Mouse (Mus musculus) forebrain, embryonic 11.5 days (tissue): ENCODE data around the gene Cntnap2. TPM values are rescaled to one million over a fixed set of nuclear protein-coding genes. Genes with fewer than 3 reads are reported as not detected.

Experiments used
- ATAC-seq: fragments of 200-750 bp; cut with Nextera tagmentation; replicated peaks from 2 replicates; pipeline ENCODE4 v1.8.0; 2017; ENCODE audit warnings: moderate TSS enrichment; ENCODE audit not compliant: low FRiP score
- DNase-seq: peaks from one replicate; pipeline ENCODE4 v3.0.0-alpha.2; 2017; ENCODE audit warnings: low spot score
- H3K27ac ChIP-seq: fragments of 300-500 bp; sonication (generic); 2 replicates; pipeline ENCODE4 v1.5.1; 2014; ENCODE audit warnings: low read depth, low read length
- H3K27me3 ChIP-seq: fragments of 300-500 bp; sonication (generic); 2 replicates; pipeline ENCODE4 v1.6.1; 2014; ENCODE audit warnings: mild to moderate bottlenecking, low read length, mixed read lengths; ENCODE audit not compliant: control insufficient read depth, insufficient read depth
- H3K36me3 ChIP-seq: fragments of 300-500 bp; sonication (generic); 2 replicates; pipeline ENCODE4 v1.6.1; 2014; ENCODE audit warnings: mild to moderate bottlenecking, low read length, moderate library complexity, mixed read lengths; ENCODE audit not compliant: control insufficient read depth, insufficient read depth
- H3K4me1 ChIP-seq: fragments of 300-500 bp; sonication (generic); replicated peaks from 2 replicates; pipeline ENCODE4 v1.6.1; 2014; ENCODE audit warnings: low read length, mixed read lengths; ENCODE audit not compliant: control insufficient read depth, insufficient read depth
- H3K4me2 ChIP-seq: fragments of 300-500 bp; sonication (generic); 2 replicates; pipeline ENCODE4 v1.6.1; 2014; ENCODE audit warnings: low read depth, mild to moderate bottlenecking, low read length, moderate library complexity, mixed read lengths; ENCODE audit not compliant: severe bottlenecking
- H3K4me3 ChIP-seq: fragments of 300-500 bp; sonication (generic); 2 replicates; pipeline ENCODE4 v1.5.1; 2014; ENCODE audit warnings: low read depth, low read length
- H3K9ac ChIP-seq: fragments of 300-500 bp; sonication (generic); 2 replicates; pipeline ENCODE4 v1.6.1; 2014; ENCODE audit warnings: low read length
- H3K9me3 ChIP-seq: fragments of 300-500 bp; sonication (generic); 2 replicates; pipeline ENCODE4 v1.6.1; 2016; ENCODE audit warnings: low read length, mixed read lengths; ENCODE audit not compliant: control insufficient read depth
- WGBS: fragments of 180-500 bp; shearing (Covaris S2); extraction: QIAGEN DNeasy Blood & Tissue Kit; methylation state at CpG from one replicate; pipeline ENCODE4 v1.1.7; 2014; 5-methylcytosine and 5-hydroxymethylcytosine counted together
- polyA plus RNA-seq: library from polyadenylated mRNA; unstranded; fragments of >200 nt; fragmentation: Nextera tagmentation; extraction: Ambion mirVana; gene quantifications from 2 replicates; pipeline ENCODE4 v1.2.1, GENCODE M21; 2014

Cntnap2 gene
- polyA plus RNA-seq, 1 experiment from 2014 or later, result 69.6 TPM

- peak; percentile 44; the same call in 1 of the 2 replicates for ATAC-seq
Measured at GRCm38 (mm10) chr6:46612872-46613271, 1553.7 kb downstream of the Cntnap2 start.

DNA sequence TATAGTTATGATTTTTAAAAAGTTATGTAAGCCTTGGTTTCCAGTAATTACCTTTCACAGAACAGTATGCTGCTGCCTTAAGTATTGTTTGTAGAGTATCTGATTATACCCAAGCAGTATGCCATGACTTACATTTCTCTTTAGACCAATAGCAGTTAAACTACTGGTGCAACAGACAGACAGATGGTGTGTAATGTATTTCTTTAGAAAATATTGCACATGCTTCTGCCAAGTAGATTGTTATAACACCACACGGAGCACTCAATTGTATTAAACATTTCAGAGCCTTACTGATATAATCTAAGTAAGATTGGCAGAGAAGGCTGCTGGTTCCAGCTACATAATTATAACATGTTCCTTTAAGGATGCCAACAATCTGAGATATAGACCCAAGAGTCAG lies 1609.9 kb downstream of the Cntnap2 start:
- Histone ChIP-seq H3K27ac (no peak overlapping the region), H3K4me1 (no peaks in the 10 kb centered on the region), H3K4me3 (no peak overlapping the region), H3K4me2 (no peak overlapping the region), H3K9me3 (no peaks in the 10 kb centered on the region), H3K27me3 (no peaks in the 10 kb centered on the region), H3K36me3 (no peaks in the 10 kb centered on the region), H3K9ac (no peak overlapping the region)
- WGBS, result 82% methylated on average over 1 of the region's 1 CpGs
- DNase-seq (no peak), ATAC-seq (no peak)

More at GRCm38 (mm10) chr6:46612872-46613271, 1553.7 kb downstream of the Cntnap2 start:
- WGBS, result 82% methylated on average over 3 of the region's 3 CpGs
- no peak for DNase-seq
- Histone ChIP-seq H3K4me3 (no peak overlapping the region), H3K27ac (no peak overlapping the region), H3K4me1 (no peaks in the 10 kb centered on the region), H3K9ac (no peak overlapping the region), H3K9me3 (no peaks in the 10 kb centered on the region), H3K27me3 (no peaks in the 10 kb centered on the region), H3K36me3 (no peaks in the 10 kb centered on the region), H3K4me2 (no peak overlapping the region)

DNA sequence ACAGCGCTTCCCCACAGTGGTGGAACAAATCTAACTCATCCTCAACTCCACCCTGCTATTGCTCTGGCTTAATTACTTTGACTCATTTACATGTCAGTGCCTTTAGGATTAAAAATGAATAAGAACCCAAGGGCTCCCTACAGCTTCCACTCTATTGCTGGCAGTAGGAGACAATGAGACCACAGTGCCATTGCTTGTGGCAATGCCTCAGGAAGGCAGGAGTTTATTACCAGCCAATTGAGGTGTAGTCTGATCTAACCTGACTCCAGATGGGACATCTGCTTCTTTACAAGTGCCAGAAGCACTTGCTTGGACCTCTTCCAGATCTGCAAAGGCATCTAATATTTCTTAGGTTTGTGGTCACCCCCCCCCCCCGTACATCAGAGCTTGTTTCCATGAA lies 1615.9 kb downstream of the Cntnap2 start:
- 91% methylated on average over 2 of the region's 2 CpGs for WGBS
- H3K27me3 ChIP-seq, result no peaks in the 10 kb centered on the region
- no peak for DNase-seq

DNA sequence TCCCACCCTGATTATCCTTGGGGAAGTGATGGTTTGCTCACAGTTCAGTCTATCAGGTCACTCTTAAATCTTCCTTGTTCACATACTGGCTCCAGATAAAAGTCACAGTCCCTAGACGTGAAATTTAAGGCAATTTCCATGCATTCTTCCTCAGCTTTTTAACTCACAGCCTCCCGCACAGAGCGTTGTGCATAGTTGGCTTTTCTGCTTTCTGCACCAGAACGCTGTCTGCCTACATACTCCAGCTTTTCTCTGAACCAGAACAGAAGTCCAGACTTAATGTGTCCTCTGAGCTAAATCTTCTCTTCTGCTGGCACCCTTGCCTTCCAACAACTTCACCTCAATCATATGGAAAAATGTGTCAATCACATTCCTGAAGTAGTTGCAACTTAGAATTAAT lies 1616.5 kb downstream of the Cntnap2 start:
- H3K9ac ChIP-seq, result no peak overlapping the region
- H3K36me3 ChIP-seq, result no peaks in the 10 kb centered on the region
- no peak for ATAC-seq
- no peaks in the 10 kb centered on the region for H3K9me3 ChIP-seq
- H3K4me3 ChIP-seq, result no peak overlapping the region
- no peaks in the 10 kb centered on the region for H3K4me1 ChIP-seq
- 90% methylated on average over 4 of the region's 4 CpGs for WGBS
- H3K27ac ChIP-seq, result no peak overlapping the region
- no peak overlapping the region for H3K4me2 ChIP-seq
- H3K27me3 ChIP-seq, result no peaks in the 10 kb centered on the region
- DNase-seq, result no peak

More for the DNA sequence above, 1615.9 kb downstream of the Cntnap2 start:
- Histone ChIP-seq H3K4me1 (no peaks in the 10 kb centered on the region), H3K9ac (no peak overlapping the region), H3K9me3 (no peaks in the 10 kb centered on the region), H3K4me2 (no peak overlapping the region), H3K27ac (no peak overlapping the region), H3K36me3 (no peaks in the 10 kb centered on the region), H3K4me3 (no peak overlapping the region)
- ATAC-seq, result no peak

DNA sequence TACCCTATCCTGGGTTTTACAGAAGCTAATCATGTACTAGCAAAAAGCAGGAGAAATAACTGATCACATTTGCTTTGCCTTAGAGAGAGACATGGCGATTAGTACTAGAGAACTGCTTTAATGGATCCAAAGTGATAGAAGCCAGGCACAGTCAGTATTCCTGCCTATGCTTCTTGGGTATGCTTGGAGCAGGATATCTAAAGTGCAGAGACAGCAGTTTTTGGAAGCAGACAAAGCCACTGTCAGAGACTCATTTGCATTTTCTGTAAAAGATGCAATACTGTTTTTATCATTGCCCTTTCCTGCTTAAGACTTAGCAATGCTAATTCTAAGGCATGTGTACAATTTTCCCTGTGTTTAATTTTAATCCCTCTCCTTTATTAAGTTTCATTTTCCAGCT lies 1637.0 kb downstream of the Cntnap2 start:
- H3K36me3 ChIP-seq, result no peaks in the 10 kb centered on the region
- WGBS, result 93% methylated on average over 1 of the region's 1 CpGs
- H3K4me2 ChIP-seq, result no peak overlapping the region
- no peak overlapping the region for H3K4me3 ChIP-seq
- no peaks in the 10 kb centered on the region for H3K4me1 ChIP-seq
- H3K27ac ChIP-seq, result no peak overlapping the region
- H3K9me3 ChIP-seq, result no peaks in the 10 kb centered on the region
- no peak overlapping the region for H3K9ac ChIP-seq
- no peaks in the 10 kb centered on the region for H3K27me3 ChIP-seq
- DNase-seq (no peak), ATAC-seq (no peak)

DNA sequence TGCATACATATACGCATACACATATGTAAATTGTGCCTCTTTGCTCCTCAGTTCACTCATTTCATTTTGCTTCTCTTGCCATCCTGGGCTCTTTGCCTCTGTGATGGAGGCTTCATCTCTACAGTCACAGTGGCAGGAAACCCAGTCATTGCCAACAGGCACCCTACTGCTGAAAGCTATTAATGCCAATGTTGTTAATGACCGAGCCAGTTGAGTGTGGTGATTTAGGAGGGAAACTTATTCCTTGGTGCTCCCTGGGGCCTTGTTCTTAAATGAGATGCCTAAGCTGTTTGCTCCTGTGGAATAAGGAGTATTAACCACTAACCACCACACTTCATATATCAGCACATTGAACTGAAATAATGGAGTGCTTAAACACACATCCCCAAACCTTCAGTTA lies 1640.2 kb downstream of the Cntnap2 start:
- Histone ChIP-seq H3K9ac (no peak overlapping the region), H3K4me2 (no peak overlapping the region), H3K27me3 (no peaks in the 10 kb centered on the region), H3K36me3 (no peaks in the 10 kb centered on the region), H3K4me1 (no peaks in the 10 kb centered on the region), H3K9me3 (no peaks in the 10 kb centered on the region), H3K27ac (no peak overlapping the region), H3K4me3 (no peak overlapping the region)
- 91% methylated on average over 2 of the region's 2 CpGs for WGBS
- no peak for DNase-seq
- no peak for ATAC-seq

DNA sequence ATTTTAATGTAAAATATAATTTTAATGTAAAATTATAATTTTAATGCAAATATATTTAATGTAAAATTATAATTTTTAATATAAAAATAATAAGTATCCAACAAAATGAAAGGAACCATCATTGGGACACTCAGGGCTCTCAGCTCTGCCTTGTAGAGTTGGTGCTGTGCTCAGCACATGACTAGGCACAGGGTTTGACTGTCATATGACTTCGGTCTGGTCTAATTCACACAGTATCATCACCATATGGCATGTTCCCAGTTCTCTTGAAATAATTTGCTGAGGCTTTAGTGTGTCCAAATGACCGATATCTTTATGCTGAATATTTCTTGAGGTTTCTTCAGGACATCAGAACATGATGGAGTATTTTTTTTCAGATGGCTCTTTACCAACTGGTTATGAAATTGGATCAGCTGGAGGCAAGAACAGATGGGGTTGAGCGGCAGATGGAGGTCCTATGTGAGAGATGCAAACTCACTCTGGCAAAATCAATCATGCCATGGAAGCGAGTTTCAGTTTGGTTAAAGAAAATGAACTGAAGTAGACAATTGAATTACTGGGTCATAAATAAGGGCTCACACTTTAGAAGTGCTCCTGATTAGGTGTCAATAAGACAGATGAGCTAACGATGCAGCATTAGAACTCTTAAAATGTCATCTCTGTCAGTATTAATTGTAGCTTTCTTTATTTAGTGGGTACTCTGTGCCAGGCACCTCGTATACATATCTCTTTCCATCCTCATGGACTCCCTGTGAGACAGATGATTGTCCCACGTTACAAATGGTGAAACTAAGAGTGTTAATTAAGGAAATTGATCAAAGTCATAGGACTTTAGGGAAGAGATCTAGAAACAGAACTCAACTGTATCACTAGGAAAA lies 1645.4 kb downstream of the Cntnap2 start:
- DNase-seq (no peak), ATAC-seq (no peak)
- H3K4me3 ChIP-seq, result no peak overlapping the region

DNA sequence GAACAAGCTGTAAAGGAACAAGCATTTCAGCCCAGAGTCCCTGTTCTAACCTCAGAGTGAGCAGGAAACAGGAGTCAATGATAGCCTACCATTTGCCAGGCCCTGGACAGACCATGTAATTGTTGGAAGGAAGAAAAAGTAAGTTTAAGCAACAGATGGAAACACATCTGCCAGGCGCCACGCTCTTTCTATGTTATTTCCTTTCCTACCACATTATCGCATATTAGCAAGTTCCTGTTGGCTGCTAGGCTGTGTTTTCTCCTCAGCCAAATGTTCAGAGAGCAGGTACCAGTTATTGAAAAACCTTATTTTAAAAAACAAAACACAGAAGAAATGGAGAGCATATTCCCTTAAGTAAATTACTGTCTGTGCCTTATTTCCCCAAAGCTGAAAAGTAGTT lies 1646.8 kb downstream of the Cntnap2 start:
- Histone ChIP-seq H3K27me3 (no peaks in the 10 kb centered on the region), H3K9me3 (no peaks in the 10 kb centered on the region), H3K4me2 (no peak overlapping the region), H3K4me3 (no peak overlapping the region), H3K4me1 (no peaks in the 10 kb centered on the region), H3K27ac (no peak overlapping the region), H3K36me3 (no peaks in the 10 kb centered on the region), H3K9ac (no peak overlapping the region)
- 98% methylated on average over 3 of the region's 3 CpGs for WGBS
- no peak for ATAC-seq
- no peak for DNase-seq

More for the DNA sequence above, 1645.4 kb downstream of the Cntnap2 start:
- Histone ChIP-seq H3K27me3 (no peaks in the 10 kb centered on the region), H3K36me3 (no peaks in the 10 kb centered on the region), H3K4me2 (no peak overlapping the region), H3K9ac (no peak overlapping the region), H3K4me1 (no peaks in the 10 kb centered on the region), H3K9me3 (no peaks in the 10 kb centered on the region), H3K27ac (no peak overlapping the region)
- WGBS, result 79% methylated on average over 7 of the region's 7 CpGs

DNA sequence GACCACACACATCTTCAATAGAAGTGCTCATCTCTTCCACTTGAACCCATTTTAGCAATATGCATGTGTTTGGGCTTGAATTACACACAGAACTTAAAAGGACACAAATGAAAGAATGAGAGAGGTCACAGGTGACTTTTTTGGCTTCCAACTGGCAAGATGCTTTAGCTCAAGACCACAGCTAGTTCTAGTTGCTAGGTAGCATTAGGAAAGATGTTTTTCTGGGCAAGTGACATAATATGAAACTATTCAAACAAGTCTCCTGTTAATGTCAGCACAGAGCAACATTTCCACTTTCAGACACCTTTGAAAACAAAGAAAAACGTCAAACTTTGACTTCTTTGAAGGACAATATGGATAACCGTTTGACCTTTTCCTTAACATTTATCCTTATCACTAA lies 1657.4 kb downstream of the Cntnap2 start:
- no peak overlapping the region for H3K27ac ChIP-seq
- no peaks in the 10 kb centered on the region for H3K9me3 ChIP-seq
- 79% methylated on average over 2 of the region's 2 CpGs for WGBS
- H3K27me3 ChIP-seq, result no peaks in the 10 kb centered on the region
- no peak overlapping the region for H3K4me2 ChIP-seq
- H3K4me1 ChIP-seq, result no peaks in the 10 kb centered on the region
- H3K9ac ChIP-seq, result no peak overlapping the region
- ATAC-seq, result no peak
- no peak overlapping the region for H3K4me3 ChIP-seq
- no peak for DNase-seq
- H3K36me3 ChIP-seq, result no peaks in the 10 kb centered on the region
